Mouse (Mus musculus) heart, adult 9 months (tissue): ENCODE measurements around the gene Exoc6.
A peak's percentile ranks its signal among the peaks of the same experiment; 100 is the strongest.
"Not testable (repeated sequence)": the region's sequence is repeated elsewhere in the genome, so short reads cannot be mapped to it uniquely, and the experiment has no call there.

Source experiments
- DNase-seq, 2 experiments: peaks; one replicate each; pipeline ENCODE4 v3.0.0; 2022; ENCODE audit warnings: low spot score in 2 of 2

The Exoc6 gene

GRCm38 (mm10) chr19:37550101-37551039 lies at the start of gene Exoc6:
Gene Exoc6, plus strand, starts transcription at chr19:37550418.
- peak; percentile 76 to 78 for DNase-seq

- peak in 1 of 2 experiments; percentile 49 for DNase-seq
Measured at GRCm38 (mm10) chr19:37502996-37503395, 47.2 kb upstream of the Exoc6 start.

GRCm38 (mm10) chr19:37506066-37506465 lies 44.2 kb upstream of the Exoc6 start:
- DNase-seq, result no peak

- DNase-seq, result no peak
Measured at GRCm38 (mm10) chr19:37506614-37507013, 43.6 kb upstream of the Exoc6 start.

- DNase-seq, result peak in 1 of 2 experiments; percentile 61
Measured at GRCm38 (mm10) chr19:37509725-37510124, 40.5 kb upstream of the Exoc6 start.

- no peak for DNase-seq
Measured at GRCm38 (mm10) chr19:37514811-37515292, 35.4 kb upstream of the Exoc6 start.

- DNase-seq, result no peak
Measured at GRCm38 (mm10) chr19:37517419-37517818, 32.8 kb upstream of the Exoc6 start.

- no peak for DNase-seq
Measured at GRCm38 (mm10) chr19:37520740-37521433, 29.3 kb upstream of the Exoc6 start.

- DNase-seq, result no peak
Measured at GRCm38 (mm10) chr19:37521434-37521781, 28.8 kb upstream of the Exoc6 start.

GRCm38 (mm10) chr19:37523280-37524062 lies 26.7 kb upstream of the Exoc6 start:
- no peak for DNase-seq

- no peak for DNase-seq
Measured at GRCm38 (mm10) chr19:37525925-37526324, 24.3 kb upstream of the Exoc6 start.

GRCm38 (mm10) chr19:37526768-37527167 lies 23.4 kb upstream of the Exoc6 start:
- DNase-seq, result no peak

GRCm38 (mm10) chr19:37527736-37528135 lies 22.5 kb upstream of the Exoc6 start:
- DNase-seq, result not testable (repeated sequence)

- DNase-seq, result no peak
Measured at GRCm38 (mm10) chr19:37528581-37528980, 21.6 kb upstream of the Exoc6 start.

GRCm38 (mm10) chr19:37529296-37529695 lies 20.9 kb upstream of the Exoc6 start:
- no peak for DNase-seq

GRCm38 (mm10) chr19:37529975-37530515 lies 20.2 kb upstream of the Exoc6 start:
- peak in 1 of 2 experiments; percentile 26 for DNase-seq

GRCm38 (mm10) chr19:37530601-37531000 lies 19.6 kb upstream of the Exoc6 start:
- DNase-seq, result no peak

- DNase-seq, result no peak
Measured at GRCm38 (mm10) chr19:37531200-37531845, 18.9 kb upstream of the Exoc6 start.

- DNase-seq, result no peak
Measured at GRCm38 (mm10) chr19:37533196-37533595, 17.0 kb upstream of the Exoc6 start.

GRCm38 (mm10) chr19:37534737-37535365 lies 15.4 kb upstream of the Exoc6 start:
- no peak for DNase-seq

- DNase-seq, result no peak
Measured at GRCm38 (mm10) chr19:37536426-37536825, 13.8 kb upstream of the Exoc6 start.
